Mouse (Mus musculus) forebrain, embryonic 11.5 days (tissue): ENCODE results near the gene Pacs1. TPM values are rescaled to one million over a fixed set of nuclear protein-coding genes. Genes with fewer than 3 reads are reported as not detected.
A peak's percentile ranks its signal among the peaks of the same experiment; 100 is the strongest.
"Not testable (repeated sequence)": the region's sequence is repeated elsewhere in the genome, so short reads cannot be mapped to it uniquely, and the experiment has no call there.

Source experiments
- ATAC-seq: fragments of 200-750 bp; cut with Nextera tagmentation; replicated peaks from 2 replicates; pipeline ENCODE4 v1.8.0; 2017; ENCODE audit warnings: moderate TSS enrichment; ENCODE audit not compliant: low FRiP score
- DNase-seq: peaks from one replicate; pipeline ENCODE4 v3.0.0-alpha.2; 2017; ENCODE audit warnings: low spot score
- H3K27ac ChIP-seq: fragments of 300-500 bp; sonication (generic); 2 replicates; pipeline ENCODE4 v1.5.1; 2014; ENCODE audit warnings: low read depth, low read length
- H3K27me3 ChIP-seq: fragments of 300-500 bp; sonication (generic); 2 replicates; pipeline ENCODE4 v1.6.1; 2014; ENCODE audit warnings: mild to moderate bottlenecking, low read length, mixed read lengths; ENCODE audit not compliant: control insufficient read depth, insufficient read depth
- H3K36me3 ChIP-seq: fragments of 300-500 bp; sonication (generic); 2 replicates; pipeline ENCODE4 v1.6.1; 2014; ENCODE audit warnings: mild to moderate bottlenecking, low read length, moderate library complexity, mixed read lengths; ENCODE audit not compliant: control insufficient read depth, insufficient read depth
- H3K4me1 ChIP-seq: fragments of 300-500 bp; sonication (generic); replicated peaks from 2 replicates; pipeline ENCODE4 v1.6.1; 2014; ENCODE audit warnings: low read length, mixed read lengths; ENCODE audit not compliant: control insufficient read depth, insufficient read depth
- H3K4me2 ChIP-seq: fragments of 300-500 bp; sonication (generic); 2 replicates; pipeline ENCODE4 v1.6.1; 2014; ENCODE audit warnings: low read depth, mild to moderate bottlenecking, low read length, moderate library complexity, mixed read lengths; ENCODE audit not compliant: severe bottlenecking
- H3K4me3 ChIP-seq: fragments of 300-500 bp; sonication (generic); 2 replicates; pipeline ENCODE4 v1.5.1; 2014; ENCODE audit warnings: low read depth, low read length
- H3K9ac ChIP-seq: fragments of 300-500 bp; sonication (generic); 2 replicates; pipeline ENCODE4 v1.6.1; 2014; ENCODE audit warnings: low read length
- H3K9me3 ChIP-seq: fragments of 300-500 bp; sonication (generic); 2 replicates; pipeline ENCODE4 v1.6.1; 2016; ENCODE audit warnings: low read length, mixed read lengths; ENCODE audit not compliant: control insufficient read depth
- WGBS: fragments of 180-500 bp; shearing (Covaris S2); extraction: QIAGEN DNeasy Blood & Tissue Kit; methylation state at CpG from one replicate; pipeline ENCODE4 v1.1.7; 2014; 5-methylcytosine and 5-hydroxymethylcytosine counted together
- polyA plus RNA-seq: library from polyadenylated mRNA; unstranded; fragments of >200 nt; fragmentation: Nextera tagmentation; extraction: Ambion mirVana; gene quantifications from 2 replicates; pipeline ENCODE4 v1.2.1, GENCODE M21; 2014

Pacs1 gene
- polyA plus RNA-seq, 1 experiment from 2014 or later, result 32.2 TPM

- Histone ChIP-seq H3K9me3 (no peaks in the 10 kb centered on the region), H3K36me3 (peaks cover 9% of the 10 kb centered on the region; the same call in 1 of the 2 replicates), H3K4me1 (peaks cover 23% of the 10 kb centered on the region), H3K27ac (no peak overlapping the region), H3K4me2 (peak overlapping the region; percentile 97), H3K4me3 (peak overlapping the region; percentile 57), H3K27me3 (no peaks in the 10 kb centered on the region), H3K9ac (peak overlapping the region; percentile 9; the same call in 1 of the 2 replicates)
- 15% methylated on average over 9 of the region's 9 CpGs for WGBS
- ATAC-seq (no peak), DNase-seq (no peak)
These were observed 176.9 kb downstream of the Pacs1 start for GRCm38 (mm10) chr19:5095887-5096474.

GRCm38 (mm10) chr19:5094746-5095417 lies 178.0 kb downstream of the Pacs1 start:
- Histone ChIP-seq H3K4me3 (peak overlapping the region; percentile 18), H3K9ac (peak overlapping the region; percentile 6; the same call in 1 of the 2 replicates), H3K27me3 (no peaks in the 10 kb centered on the region), H3K4me2 (peak overlapping the region; percentile 46), H3K9me3 (no peaks in the 10 kb centered on the region), H3K36me3 (no peaks in the 10 kb centered on the region), H3K27ac (peak overlapping the region; percentile 15; the same call in 1 of the 2 replicates), H3K4me1 (peaks cover 23% of the 10 kb centered on the region)
- 34% methylated on average over 11 of the region's 11 CpGs for WGBS
- DNase-seq (no peak), ATAC-seq (peak; percentile 13)

GRCm38 (mm10) chr19:5094243-5094632 lies 178.7 kb downstream of the Pacs1 start:
- Histone ChIP-seq H3K4me2 (peak overlapping the region; percentile 46), H3K36me3 (no peaks in the 10 kb centered on the region), H3K27ac (0 out of 2 replicates have a peak overlapping the region, but pooled peaks have one; percentile 15), H3K27me3 (no peaks in the 10 kb centered on the region), H3K4me3 (peak overlapping the region; percentile 18), H3K9ac (peak overlapping the region; percentile 6; the same call in 1 of the 2 replicates), H3K4me1 (peaks cover 25% of the 10 kb centered on the region), H3K9me3 (no peaks in the 10 kb centered on the region)
- peak; percentile 76 for ATAC-seq
- DNase-seq, result peak; percentile 99
- WGBS, result 1% methylated on average over 21 of the region's 21 CpGs

- H3K9me3 ChIP-seq, result no peaks in the 10 kb centered on the region
- ATAC-seq (peak; percentile 7), DNase-seq (no peak)
- no peak overlapping the region for H3K27ac ChIP-seq
- H3K9ac ChIP-seq, result no peak overlapping the region; the same call in 1 of the 2 replicates
- H3K4me3 ChIP-seq, result peak overlapping the region; percentile 18; the same call in 1 of the 2 replicates
- WGBS, result 72% methylated on average over 12 of the region's 12 CpGs
- H3K4me2 ChIP-seq, result peak overlapping the region; percentile 46; the same call in 1 of the 2 replicates
- H3K36me3 ChIP-seq, result no peaks in the 10 kb centered on the region
- no peaks in the 10 kb centered on the region for H3K27me3 ChIP-seq
- H3K4me1 ChIP-seq, result peaks cover 29% of the 10 kb centered on the region
These were observed 179.3 kb downstream of the Pacs1 start for GRCm38 (mm10) chr19:5093481-5094242.

- no peak overlapping the region for H3K9ac ChIP-seq
- H3K4me2 ChIP-seq, result no peak overlapping the region
- 89% methylated on average over 10 of the region's 10 CpGs for WGBS
- no peak overlapping the region for H3K27ac ChIP-seq
- DNase-seq (no peak), ATAC-seq (no peak)
- no peaks in the 10 kb centered on the region for H3K27me3 ChIP-seq
- H3K9me3 ChIP-seq, result no peaks in the 10 kb centered on the region
- H3K4me3 ChIP-seq, result no peak overlapping the region
- H3K36me3 ChIP-seq, result no peaks in the 10 kb centered on the region
- H3K4me1 ChIP-seq, result peaks cover 33% of the 10 kb centered on the region
These were observed 180.8 kb downstream of the Pacs1 start for GRCm38 (mm10) chr19:5092083-5092482.

GRCm38 (mm10) chr19:5089324-5089723 lies 183.6 kb downstream of the Pacs1 start:
- H3K27ac ChIP-seq, result no peak overlapping the region
- peak overlapping the region; percentile 82 for H3K4me3 ChIP-seq
- no peak for ATAC-seq
- H3K9me3 ChIP-seq, result no peaks in the 10 kb centered on the region
- peak overlapping the region; percentile 84 for H3K4me2 ChIP-seq
- no peak overlapping the region; the same call in 1 of the 2 replicates for H3K9ac ChIP-seq
- DNase-seq, result no peak
- no peaks in the 10 kb centered on the region for H3K36me3 ChIP-seq
- peaks cover 20% of the 10 kb centered on the region for H3K27me3 ChIP-seq
- 91% methylated on average over 4 of the region's 4 CpGs for WGBS
- H3K4me1 ChIP-seq, result peaks cover 22% of the 10 kb centered on the region

GRCm38 (mm10) chr19:5087884-5088728 lies 184.8 kb downstream of the Pacs1 start, which contains the start of gene Yif1a:
TSS of gene Yif1a (plus strand) at chr19:5088538.
- WGBS, result under 1% methylated on average over 58 of the region's 58 CpGs
- peak; percentile 95 for DNase-seq
- Histone ChIP-seq H3K27me3 (peaks cover 33% of the 10 kb centered on the region), H3K4me3 (peak within 1 kb of the TSS; percentile 82), H3K4me1 (peaks cover 20% of the 10 kb centered on the region), H3K36me3 (no peaks in the 10 kb centered on the region), H3K27ac (peak within 1 kb of the TSS; percentile 58; the same call in 1 of the 2 replicates), H3K9ac (peak within 1 kb of the TSS; percentile 69), H3K9me3 (no peaks in the 10 kb centered on the region), H3K4me2 (peak within 1 kb of the TSS; percentile 84)
- peak; percentile 90 for ATAC-seq

GRCm38 (mm10) chr19:5086533-5086932 lies 186.4 kb downstream of the Pacs1 start:
- WGBS, result 54% methylated on average over 4 of the region's 4 CpGs
- H3K36me3 ChIP-seq, ATAC-seq, H3K9ac ChIP-seq, H3K9me3 ChIP-seq, H3K4me2 ChIP-seq, DNase-seq, H3K4me3 ChIP-seq, H3K27ac ChIP-seq: not testable (repeated sequence)
- Histone ChIP-seq H3K27me3 (peaks cover 47% of the 10 kb centered on the region), H3K4me1 (peaks cover 18% of the 10 kb centered on the region)
